Mouse (Mus musculus): ENCODE data around the gene Gpha2.

GRCm38 (mm10) chr19:6236053-6236441 lies 9.9 kb downstream of the Gpha2 start:
- TF ChIP-seq TAL1 (IDR thresholded peaks at IDR 0.05; ENCODE audit: low read length) (no peak), GATA1 (IDR thresholded peaks at IDR 0.05; ENCODE audit: low read length) (no peak)
